ENCODE assay signal across 11 mouse cellular contexts in the genomic region with DNA sequence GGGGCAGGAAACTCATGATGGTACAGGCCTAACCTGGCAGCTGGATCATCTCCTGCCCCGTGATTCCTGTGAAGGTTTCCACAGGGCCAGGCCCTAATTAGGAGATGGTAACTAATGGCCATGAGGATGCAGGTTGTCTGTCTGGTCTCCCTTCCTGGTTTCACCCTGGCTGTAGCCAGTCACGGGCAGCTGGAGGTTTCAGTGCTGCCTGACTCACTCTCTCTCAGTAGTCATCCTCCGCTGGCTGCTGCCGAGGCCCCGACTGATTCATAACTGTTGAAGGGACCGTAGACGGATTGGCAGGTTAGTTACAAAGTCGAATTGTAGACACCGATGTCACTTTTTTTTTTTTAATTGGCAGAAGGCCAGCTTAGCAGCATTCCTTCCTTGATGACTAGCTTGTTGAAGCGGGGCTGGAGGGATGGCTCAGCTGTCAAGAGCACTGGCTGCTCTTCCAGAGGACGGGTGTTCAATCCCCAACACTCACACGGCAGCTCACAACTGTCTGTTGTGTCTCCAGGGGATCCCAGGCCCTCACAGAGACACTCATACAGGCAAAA. TPM values are rescaled to one million over a fixed set of nuclear protein-coding genes. Genes with fewer than 3 reads are reported as not detected.
DNase-seq lines count a peak whose midpoint lies in the region; ATAC-seq and TF ChIP-seq lines count a peak whose summit lies in the region.
"Had no signal": no experiment of that assay in that cellular context is flagged by ENCODE, and none has a peak within 500 bp of the region (broad histone marks: within the 10 kb centered on the region; RNA-seq: fewer than 3 reads in every experiment).

No protein-coding gene starts in this region.

- no peaks in the 10 kb centered on the region for H3K9me3 ChIP-seq in heart, embryonic 11.5 days (replicated peaks; ENCODE audit: control insufficient read depth, low read length)
- no peaks in the 10 kb centered on the region for H3K9me3 ChIP-seq in lung, embryonic 16.5 days (ENCODE audit: control insufficient read depth, low read length)
- H3K9me3 ChIP-seq in limb, embryonic 14.5 days (ENCODE audit: control insufficient read depth, low read length): no peaks in the 10 kb centered on the region
- H3K9me3 ChIP-seq: embryonic facial prominence, embryonic 12.5 days; hindbrain, embryonic 12.5 days; liver, embryonic 12.5 days had no signal

- H3K4me3 ChIP-seq in heart, embryonic 11.5 days (ENCODE audit: low read depth, low read length): no peak overlapping the region
- no peak overlapping the region for H3K4me3 ChIP-seq in lung, embryonic 16.5 days (ENCODE audit: low read length)
- H3K4me3 ChIP-seq in limb, embryonic 14.5 days (replicated peaks; ENCODE audit: low read length): no peak overlapping the region
- H3K4me3 ChIP-seq: embryonic facial prominence, embryonic 12.5 days; hindbrain, embryonic 12.5 days; liver, embryonic 12.5 days had no signal

- 0 out of 2 replicates have a peak, but pooled peaks have one; percentile 42 for ATAC-seq in heart, embryonic 11.5 days (replicated peaks; ENCODE audit: insufficient number of reproducible peaks, low FRiP score, low TSS enrichment)
- 0 out of 2 replicates have a peak, but pooled peaks have one; percentile 31 for ATAC-seq in lung, embryonic 16.5 days (ENCODE audit: low read depth)
- no peak for ATAC-seq in limb, embryonic 14.5 days (ENCODE audit: low FRiP score, low read depth)

- no peak for TF ChIP-seq POLR2A in limb, embryonic 14.5 days (IDR thresholded peaks at IDR 0.05; ENCODE audit: borderline replicate concordance, extremely low read depth, insufficient read depth, insufficient read length)

- H3K9ac ChIP-seq in heart, embryonic 11.5 days (ENCODE audit: low read depth, low read length): no peak overlapping the region
- H3K9ac ChIP-seq in lung, embryonic 16.5 days (ENCODE audit: low read length): 0 out of 2 replicates have a peak overlapping the region, but pooled peaks have one; percentile 23
- H3K9ac ChIP-seq in limb, embryonic 14.5 days (ENCODE audit: low read depth, low read length, severe bottlenecking): no peak overlapping the region
- H3K9ac ChIP-seq: embryonic facial prominence, embryonic 12.5 days; hindbrain, embryonic 12.5 days had no signal

- no peak for DNase-seq in heart, postnatal 36 days
- no peak for DNase-seq in lung, postnatal 25 days (ENCODE audit: low spot score)
- DNase-seq in NIH3T3 (ENCODE audit: low read depth): peak; percentile 88
- DNase-seq in limb, embryonic 14.5 days (ENCODE audit: low spot score): peak; percentile 17
- no peak for DNase-seq in gastrocnemius, postnatal 10 days
- no peak for DNase-seq in ovary, postnatal 36 days (ENCODE audit: low spot score)

- H3K4me1 ChIP-seq in heart, embryonic 11.5 days (ENCODE audit: control insufficient read depth, insufficient read depth, low read length): peaks cover 9% of the 10 kb centered on the region
- H3K4me1 ChIP-seq in lung, embryonic 16.5 days (replicated peaks; ENCODE audit: control insufficient read depth, insufficient read depth, low read length): peaks cover 7% of the 10 kb centered on the region
- H3K4me1 ChIP-seq in limb, embryonic 14.5 days (ENCODE audit: control insufficient read depth, insufficient read depth, low read length): peaks cover 5% of the 10 kb centered on the region; the same call in 1 of the 2 replicates
- H3K4me1 ChIP-seq: hindbrain, embryonic 12.5 days had no signal

- H3K36me3 ChIP-seq in heart, embryonic 11.5 days (ENCODE audit: control insufficient read depth, insufficient read depth, low read length): 0 out of 2 replicates have a peak, but pooled peaks cover 3% of the 10 kb centered on the region
- H3K36me3 ChIP-seq in lung, embryonic 16.5 days (ENCODE audit: control insufficient read depth, insufficient read depth, low read length): no peaks in the 10 kb centered on the region; the same call in 1 of the 2 replicates
- 0 out of 2 replicates have a peak, but pooled peaks cover 3% of the 10 kb centered on the region for H3K36me3 ChIP-seq in limb, embryonic 14.5 days (ENCODE audit: control insufficient read depth, insufficient read depth, low read length)

- intact Hi-C loops in heart, postnatal 36 days (cut with DNase I): loop anchor here (1.0 to 10.0 kb wide), 5 partner anchors 82 to 522 kb away; partner anchors contain the start of gene Vezt

- H3K27ac ChIP-seq in heart, embryonic 11.5 days (ENCODE audit: low read depth, low read length): no peak overlapping the region; the same call in 1 of the 2 replicates
- 0 out of 2 replicates have a peak overlapping the region, but pooled peaks have one; percentile 30 for H3K27ac ChIP-seq in lung, embryonic 16.5 days (ENCODE audit: low read length)
- no peak overlapping the region for H3K27ac ChIP-seq in limb, embryonic 14.5 days (replicated peaks; ENCODE audit: low read depth, low read length)
- H3K27ac ChIP-seq: embryonic facial prominence, embryonic 12.5 days; hindbrain, embryonic 12.5 days had no signal

- 63% methylated on average over 12 of the region's 12 CpGs for WGBS in heart, embryonic 11.5 days (ENCODE audit: insufficient replicate concordance)
- WGBS in lung, embryonic 16.5 days: 46% methylated on average over 12 of the region's 12 CpGs
- WGBS in limb, embryonic 14.5 days: 57% methylated on average over 12 of the region's 12 CpGs

- no peak overlapping the region for H3K4me2 ChIP-seq in heart, embryonic 11.5 days
- no peak overlapping the region for H3K4me2 ChIP-seq in lung, embryonic 16.5 days (ENCODE audit: low read depth, low read length)
- H3K4me2 ChIP-seq in limb, embryonic 14.5 days (replicated peaks; ENCODE audit: low read depth, low read length, severe bottlenecking): no peak overlapping the region
- H3K4me2 ChIP-seq: embryonic facial prominence, embryonic 12.5 days; hindbrain, embryonic 12.5 days had no signal

- H3K27me3 ChIP-seq in heart, embryonic 11.5 days (ENCODE audit: control insufficient read depth, insufficient read depth, low read length): no peaks in the 10 kb centered on the region
- H3K27me3 ChIP-seq in lung, embryonic 16.5 days (ENCODE audit: control insufficient read depth, insufficient read depth, low read depth, low read length): no peaks in the 10 kb centered on the region
- H3K27me3 ChIP-seq in limb, embryonic 14.5 days (ENCODE audit: control insufficient read depth, insufficient read depth, low read length): no peaks in the 10 kb centered on the region
- H3K27me3 ChIP-seq: embryonic facial prominence, embryonic 12.5 days; hindbrain, embryonic 12.5 days; liver, embryonic 12.5 days had no signal

RNA-seq across cellular contexts. Expression of gene Nr2c1, which starts 31.0 kb away (rescaled TPM):
- 8.1 and 8.7 TPM in 2 replicates for polyA plus RNA-seq in heart, embryonic 11.5 days (2014; fragmentation: Nextera tagmentation; extraction: Ambion mirVana)
- 1 to 10 TPM; 7.7 to 7.9 TPM for total RNA-seq in heart, postnatal 36 days (2021)
- 9.3 and 9.8 TPM in 2 replicates for polyA plus RNA-seq in lung, embryonic 16.5 days (2015; fragmentation: Nextera tagmentation; extraction: Ambion mirVana)
- polyA plus RNA-seq in limb, embryonic 14.5 days (2012; rRNA removed): 11.5 and 13.4 TPM in 2 replicates
- 7.9 and 9.5 TPM in 2 replicates for polyA plus RNA-seq in limb, embryonic 14.5 days (2014; fragmentation: Nextera tagmentation; extraction: Ambion mirVana)
- total RNA-seq in gastrocnemius, postnatal 10 days (2021): 1 to 10 TPM; 6.9 to 8.4 TPM

Comparison
In these comparisons a context has a peak if more than half of its experiments do, and no peak if none do; other contexts are left out.
1. DNase-seq: peak in NIH3T3 (single experiment) and limb, embryonic 14.5 days (single experiment); none in heart, postnatal 36 days (0 of 2), lung, postnatal 25 days (single experiment), gastrocnemius, postnatal 10 days (single experiment) and ovary, postnatal 36 days (single experiment).